Mouse (Mus musculus): ENCODE data around the gene Gpatch3.

The Gpatch3 gene

DNA sequence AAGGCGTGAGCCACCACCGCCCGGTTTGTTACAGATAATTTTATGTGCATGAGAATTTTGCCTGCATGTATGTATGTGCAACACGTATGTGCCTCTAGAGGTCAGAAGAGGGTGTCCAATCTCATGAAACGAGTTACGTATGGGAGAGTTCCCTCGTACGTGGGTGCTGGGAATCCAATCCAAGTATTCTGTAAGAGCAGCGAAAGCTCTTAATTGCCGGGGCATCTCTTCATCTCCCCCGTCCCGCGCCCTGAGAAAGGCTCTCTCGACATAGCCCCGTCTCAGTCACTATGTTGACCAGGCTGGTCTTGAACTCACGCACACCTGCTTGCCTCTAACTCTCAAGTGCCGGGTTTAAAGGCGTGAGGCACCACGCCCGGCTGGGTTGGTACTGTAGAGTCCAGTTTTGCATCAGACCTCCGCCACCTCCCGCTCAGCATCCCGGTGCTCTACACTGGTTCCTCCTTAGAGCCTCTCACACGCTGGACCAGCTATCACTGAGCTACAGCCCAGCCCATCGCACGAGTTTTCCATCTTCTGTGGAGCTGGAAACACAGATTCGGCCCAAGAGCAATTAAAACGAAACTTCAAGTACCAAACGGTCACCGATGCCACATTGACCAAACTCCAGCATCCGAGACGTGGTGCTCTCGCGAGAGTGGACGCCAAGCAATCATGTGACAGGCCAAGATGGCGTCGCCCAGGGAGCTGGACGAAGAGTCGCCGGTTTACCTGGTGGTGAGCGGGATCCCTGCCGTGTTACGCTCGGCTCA lies at the start of gene Gpatch3:
Gpatch3 (plus strand) TSS at position 676 of the 773 bp plus-strand sequence.
- peak; percentile 97 for DNase-seq (ENCODE audit: low spot score)

DNA sequence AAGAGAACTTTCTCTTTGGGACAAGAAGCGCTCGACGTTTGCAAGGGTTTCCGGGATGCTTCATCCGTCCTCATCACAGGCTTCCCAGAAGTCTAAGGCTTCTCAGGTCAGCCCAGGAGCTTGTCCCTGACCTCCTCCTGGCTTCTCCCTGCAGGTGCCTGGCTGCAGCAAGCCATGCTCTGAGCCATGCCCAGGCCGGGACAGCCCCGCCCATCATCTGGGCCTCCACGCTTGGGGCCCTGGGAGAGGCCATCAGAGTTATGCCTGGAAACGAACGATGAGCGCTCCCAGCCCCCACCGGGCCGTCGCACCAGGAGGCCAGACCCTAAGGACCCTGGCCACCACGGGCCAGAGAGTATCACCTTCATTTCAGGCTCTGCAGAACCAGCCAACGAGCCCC lies 46.8 kb upstream of the Gpatch3 start:
- no peak for DNase-seq (ENCODE audit: low spot score)

DNA sequence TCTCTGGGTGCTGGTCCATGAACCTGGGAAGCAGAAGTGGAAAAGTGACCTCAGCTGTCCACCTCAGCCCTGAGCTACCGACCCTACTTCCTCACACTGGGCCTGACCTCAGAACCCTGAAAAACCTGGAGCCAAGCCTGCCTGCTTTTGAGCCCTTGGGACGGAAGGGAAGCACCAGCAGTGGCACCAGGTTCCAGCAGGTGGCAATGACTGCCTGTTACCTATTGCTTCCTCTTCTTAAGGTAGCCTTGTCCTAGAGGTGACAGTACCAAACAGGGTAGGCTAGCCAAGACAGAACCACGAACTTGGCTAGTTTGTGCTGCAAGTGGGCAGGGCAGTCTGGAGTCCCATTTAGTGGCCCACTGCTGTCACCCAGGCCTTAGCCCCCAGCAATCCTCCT lies 41.8 kb upstream of the Gpatch3 start:
- no peak for DNase-seq (ENCODE audit: low spot score)

DNA sequence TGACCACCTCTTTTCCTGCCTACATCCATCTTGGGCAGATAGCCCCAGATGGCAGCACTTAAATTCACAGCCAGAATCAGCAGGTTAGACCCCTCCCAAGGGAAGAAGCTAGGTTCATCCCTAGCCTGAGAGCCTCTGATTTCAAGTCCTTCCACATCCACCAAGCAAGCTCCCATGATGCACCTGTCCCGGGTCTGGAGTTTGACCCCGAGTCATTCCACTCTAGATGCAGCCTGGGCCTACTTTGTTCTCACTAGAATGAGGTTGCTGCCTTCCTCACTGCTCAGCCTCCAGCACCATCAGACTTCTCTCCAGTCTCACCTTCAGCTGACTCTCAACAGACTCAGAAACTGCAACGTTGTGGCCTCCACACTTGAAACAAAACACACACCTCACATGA lies 38.5 kb upstream of the Gpatch3 start:
- no peak for DNase-seq (ENCODE audit: low spot score)

DNA sequence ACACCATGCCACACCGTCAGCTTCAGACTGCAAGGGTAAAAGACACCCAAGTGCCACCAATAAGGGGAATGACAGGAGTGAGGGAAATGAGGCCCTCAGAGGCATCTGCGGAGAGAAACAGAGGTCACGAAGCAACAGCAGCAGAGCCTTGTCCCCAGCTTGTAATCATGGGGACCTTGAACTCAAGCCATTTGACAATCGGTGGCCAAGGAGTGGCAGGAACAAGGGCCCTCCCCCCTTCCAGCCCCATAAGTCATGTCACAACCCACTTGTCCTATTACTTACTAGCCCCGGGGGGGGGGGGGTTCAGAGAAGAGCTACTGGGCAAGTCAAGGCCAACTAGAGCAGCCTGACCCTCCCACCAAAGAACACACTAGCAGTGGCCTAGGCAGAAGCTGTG lies 37.9 kb upstream of the Gpatch3 start:
- no peak for DNase-seq (ENCODE audit: low spot score)

DNA sequence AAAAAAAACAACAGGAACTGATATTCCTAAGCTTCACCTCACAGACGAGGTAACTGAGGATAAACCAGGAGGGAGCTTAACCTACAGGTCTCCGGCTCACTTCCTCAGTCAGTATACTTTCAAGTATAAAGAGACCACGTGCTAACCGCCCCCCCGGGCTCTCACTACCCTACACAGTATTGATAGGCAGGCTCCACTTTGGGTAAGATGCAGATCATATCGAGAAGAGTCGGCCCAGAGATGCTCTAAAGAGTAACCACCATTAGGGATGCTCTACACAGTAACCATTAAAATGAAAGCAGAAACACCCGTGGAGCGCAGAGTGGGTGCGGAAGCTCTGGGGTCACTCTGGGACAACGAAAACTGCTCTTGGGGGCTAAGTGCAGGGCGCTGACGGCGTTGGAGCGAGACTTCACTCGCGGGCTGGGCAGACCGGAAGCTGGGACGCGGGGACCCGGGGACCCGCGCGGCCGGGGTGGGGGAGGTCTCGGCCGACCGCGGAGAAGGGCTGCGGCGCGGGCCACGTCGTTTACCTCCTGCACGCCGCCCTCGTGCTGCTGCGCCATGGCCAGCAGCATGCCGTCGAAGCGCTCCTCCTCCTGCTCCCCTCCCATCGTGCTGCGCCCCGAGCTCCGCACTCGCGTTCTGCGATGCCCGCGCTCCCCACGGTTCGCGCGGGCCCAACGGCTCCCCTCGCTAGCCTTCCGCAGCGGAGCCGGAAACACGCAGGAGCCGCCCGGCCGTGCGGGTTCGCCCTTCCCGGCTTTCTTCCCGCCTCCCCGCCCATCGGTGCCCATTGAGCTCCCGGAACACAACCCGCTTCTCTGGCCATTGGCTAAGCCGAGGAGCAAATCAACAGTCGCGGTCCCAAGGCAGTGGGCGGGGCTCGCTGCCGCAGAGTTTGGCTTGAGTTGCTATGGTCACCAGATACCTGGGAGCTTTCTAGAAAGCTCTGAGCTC lies 29.0 kb upstream of the Gpatch3 start, which contains the start of gene Nudc:
Nudc (minus strand) TSS at position 725 of the 960 bp plus-strand sequence.
- peak; percentile 99 for DNase-seq (ENCODE audit: low spot score)

DNA sequence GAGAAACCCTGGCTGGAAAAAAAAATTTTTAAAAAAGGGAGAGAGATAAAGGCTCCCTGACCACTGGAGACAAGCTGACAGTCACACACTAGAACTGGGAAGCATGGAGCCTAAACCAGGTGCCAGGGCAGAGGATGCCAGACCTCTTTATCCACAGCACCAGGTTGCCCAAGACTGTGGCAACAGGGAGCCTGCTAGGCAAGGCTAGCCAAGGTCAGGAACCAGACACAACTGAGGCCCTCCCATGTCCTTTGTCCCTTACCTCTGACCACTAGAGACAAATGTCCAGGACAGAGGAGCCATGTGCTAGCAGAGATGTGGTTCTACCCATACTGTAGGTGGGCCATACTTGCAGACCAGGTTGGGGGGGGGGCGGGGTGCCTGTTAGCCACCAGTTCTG lies 22.5 kb upstream of the Gpatch3 start:
- no peak for DNase-seq (ENCODE audit: low spot score)

DNA sequence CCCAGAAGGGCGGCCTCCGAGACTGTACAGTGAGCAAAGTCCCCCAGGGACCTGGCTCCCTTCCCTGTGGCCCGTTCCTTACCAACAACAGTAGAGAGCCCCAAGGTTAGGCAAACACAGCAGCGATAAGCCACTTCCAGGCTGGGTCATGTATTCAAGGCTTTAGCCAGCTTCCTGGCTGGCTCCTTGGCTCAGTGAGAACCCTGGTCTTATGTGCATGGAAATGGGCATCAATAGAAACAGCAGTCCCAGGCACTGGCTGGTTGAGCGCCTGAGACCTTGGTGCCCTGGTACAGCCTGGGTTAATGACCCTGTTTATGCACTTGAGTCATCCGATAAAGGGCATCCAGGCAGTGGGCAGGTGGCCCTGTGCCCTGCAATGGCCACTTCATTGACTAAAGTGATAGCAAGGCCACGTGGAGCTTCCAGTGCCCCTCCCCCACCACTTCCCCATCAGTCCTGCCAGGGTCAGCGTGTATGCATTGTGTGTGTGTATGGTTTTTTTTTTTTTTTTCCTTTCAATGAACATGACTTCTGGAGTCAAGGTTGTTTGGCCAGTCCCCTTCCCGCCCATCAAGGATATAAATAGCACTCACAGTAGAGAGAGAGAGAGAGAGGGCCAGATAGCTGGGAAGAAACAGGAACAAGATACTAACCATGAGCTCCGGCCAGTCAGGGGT lies 21.6 kb upstream of the Gpatch3 start, which contains the start of gene Nr0b2:
Nr0b2 (plus strand) TSS at position 609 of the 680 bp plus-strand sequence.
- no peak for DNase-seq (ENCODE audit: low spot score)

DNA sequence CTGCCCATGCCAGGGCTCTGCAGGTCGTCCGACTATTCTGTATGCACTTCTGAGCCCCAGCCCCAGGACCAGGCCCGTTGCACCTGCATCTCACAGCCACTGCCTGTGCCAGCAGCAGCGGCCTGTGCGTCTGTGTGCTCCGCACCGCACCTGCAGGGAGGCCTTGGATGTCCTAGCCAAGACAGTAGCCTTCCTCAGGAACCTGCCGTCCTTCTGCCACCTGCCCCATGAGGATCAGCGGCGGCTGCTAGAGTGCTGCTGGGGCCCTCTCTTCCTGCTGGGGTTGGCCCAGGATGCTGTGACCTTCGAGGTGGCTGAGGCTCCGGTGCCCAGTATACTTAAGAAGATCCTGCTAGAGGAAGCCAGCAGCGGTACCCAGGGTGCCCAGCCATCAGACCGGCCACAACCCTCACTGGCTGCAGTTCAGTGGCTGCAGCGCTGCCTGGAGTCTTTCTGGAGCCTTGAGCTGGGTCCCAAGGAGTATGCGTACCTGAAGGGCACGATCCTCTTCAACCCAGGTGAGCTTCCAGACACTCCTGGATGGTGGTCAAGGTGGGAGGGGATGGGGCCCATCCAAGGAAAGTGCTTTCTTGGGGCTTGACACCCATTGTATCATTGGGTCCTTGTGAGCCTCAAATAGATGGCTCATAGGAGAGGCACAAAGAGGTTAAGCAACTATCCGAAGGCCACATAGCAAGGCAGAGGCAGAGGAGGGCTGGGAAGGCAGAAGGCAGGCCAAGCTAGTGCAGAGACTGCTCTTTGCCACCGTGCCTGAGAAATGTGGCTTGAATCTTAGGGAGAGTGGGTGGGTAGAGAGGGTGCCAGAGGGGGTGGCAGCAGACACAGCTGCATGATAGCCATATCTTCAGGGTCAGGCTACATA lies 20.9 kb upstream of the Gpatch3 start:
- DNase-seq (ENCODE audit: low spot score) = no peak

DNA sequence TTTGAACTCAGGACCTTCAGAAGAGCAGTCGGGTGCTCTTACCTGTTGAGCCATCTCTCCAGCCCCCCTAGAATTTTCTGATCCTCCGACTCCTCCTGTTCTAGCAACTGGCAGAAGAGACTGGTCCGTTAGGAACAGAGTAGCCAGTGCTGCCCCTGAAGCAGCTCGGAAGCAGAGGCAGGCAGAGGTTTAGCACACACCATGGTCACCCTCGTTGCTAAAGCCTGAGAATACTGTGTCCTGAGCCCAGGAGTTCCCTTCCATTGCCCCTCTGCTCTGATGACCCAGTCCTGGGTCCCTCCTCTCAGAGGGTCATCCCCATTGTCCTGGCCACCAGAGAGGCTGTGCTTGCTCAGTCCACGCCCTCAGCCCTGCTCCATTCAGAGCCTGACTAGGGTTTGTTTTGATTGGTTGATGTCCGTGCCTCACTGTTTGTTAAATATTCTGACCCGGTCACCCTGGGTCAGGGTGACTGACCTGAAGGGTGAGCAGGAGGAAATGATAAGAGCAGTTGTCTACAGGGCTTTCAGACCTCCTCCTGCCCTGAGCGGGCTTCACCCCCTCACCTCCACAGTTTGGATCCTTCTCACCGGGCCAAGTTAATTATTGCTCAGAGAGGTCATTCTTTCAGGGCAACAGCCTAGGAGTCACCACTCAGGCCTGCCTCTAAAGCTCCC lies 17.4 kb upstream of the Gpatch3 start:
- DNase-seq (ENCODE audit: low spot score) = peak; percentile 51

DNA sequence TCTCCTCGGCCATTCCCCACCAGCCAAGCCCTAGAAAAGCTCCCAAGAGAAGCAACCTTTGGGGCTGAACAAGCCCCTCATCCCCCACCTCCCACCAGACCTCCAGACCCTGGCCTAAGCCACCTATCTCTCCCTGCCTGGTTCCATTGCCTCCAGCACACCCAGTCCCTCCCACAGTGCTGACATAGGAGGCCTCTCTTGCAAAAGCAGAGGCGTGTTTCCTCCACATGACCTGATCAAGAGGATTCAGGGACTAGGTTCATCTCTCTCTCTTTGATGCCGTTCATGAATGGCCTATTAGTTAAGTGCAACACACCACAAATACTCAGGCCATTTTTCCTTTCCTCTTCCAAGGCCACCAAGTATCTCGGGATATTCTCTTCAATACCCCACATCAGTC lies 14.7 kb upstream of the Gpatch3 start:
- DNase-seq (ENCODE audit: low spot score) = no peak

DNA sequence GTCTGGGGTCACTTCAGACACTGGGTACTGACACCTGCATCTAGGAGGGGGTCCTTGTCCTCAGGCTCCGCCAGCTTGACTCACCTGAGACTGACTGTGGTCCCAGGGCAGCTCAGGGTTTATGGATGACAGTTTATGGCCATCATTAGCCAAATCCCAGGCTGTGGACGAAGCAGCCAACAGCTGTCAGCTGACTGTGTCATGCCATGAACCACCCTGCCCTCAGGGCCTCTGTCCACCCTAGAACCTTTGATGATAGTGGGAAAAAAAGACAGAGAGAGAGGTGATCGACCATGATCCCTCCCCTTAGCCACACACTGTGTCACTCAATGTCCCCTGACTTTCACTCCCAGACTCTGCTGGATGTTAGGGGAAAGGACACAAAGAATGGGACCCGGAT lies 12.9 kb upstream of the Gpatch3 start:
- DNase-seq (ENCODE audit: low spot score) = no peak

DNA sequence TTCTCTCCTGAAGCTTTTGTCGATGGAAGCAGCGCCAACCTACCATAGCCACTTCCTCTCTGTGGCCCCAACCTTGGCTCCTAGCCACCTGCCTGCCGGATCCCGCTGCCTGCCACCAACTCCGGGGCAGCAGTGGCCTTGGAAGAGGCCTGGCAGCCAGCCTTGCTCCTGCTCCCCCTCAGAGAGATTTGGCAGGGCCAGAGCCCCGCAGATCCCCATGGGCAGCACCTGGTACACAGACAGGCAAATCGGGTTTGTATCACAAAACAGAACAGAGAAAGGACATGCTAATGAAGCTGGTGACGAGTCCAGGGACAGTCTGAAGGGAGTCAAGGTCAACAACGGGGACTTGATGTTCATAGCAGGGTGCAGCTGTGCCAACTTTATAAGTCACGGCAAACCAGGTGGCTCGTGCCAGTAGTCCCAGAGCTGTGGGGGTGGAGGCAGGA lies 11.4 kb upstream of the Gpatch3 start:
- no peak for DNase-seq (ENCODE audit: low spot score)

DNA sequence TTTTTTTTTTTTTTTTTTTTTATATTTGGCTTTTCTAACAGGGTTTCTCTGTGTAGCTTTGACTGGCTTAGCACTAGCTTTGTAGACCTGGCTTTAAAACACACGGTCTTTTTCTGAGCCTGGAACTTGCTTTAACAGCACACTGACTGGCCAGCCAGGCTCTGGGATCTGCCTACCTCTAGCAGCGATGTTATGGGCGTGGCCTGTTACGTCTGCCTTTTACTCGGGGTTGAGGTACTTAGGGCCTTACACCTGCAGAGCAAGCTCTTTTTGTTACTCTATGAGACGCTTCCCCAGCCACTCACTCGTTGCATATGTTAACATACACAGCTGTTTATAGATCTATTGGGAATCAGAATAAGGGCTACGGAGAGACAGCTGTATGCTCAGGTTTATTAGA lies 7.3 kb upstream of the Gpatch3 start:
- DNase-seq (ENCODE audit: low spot score) = no peak

DNA sequence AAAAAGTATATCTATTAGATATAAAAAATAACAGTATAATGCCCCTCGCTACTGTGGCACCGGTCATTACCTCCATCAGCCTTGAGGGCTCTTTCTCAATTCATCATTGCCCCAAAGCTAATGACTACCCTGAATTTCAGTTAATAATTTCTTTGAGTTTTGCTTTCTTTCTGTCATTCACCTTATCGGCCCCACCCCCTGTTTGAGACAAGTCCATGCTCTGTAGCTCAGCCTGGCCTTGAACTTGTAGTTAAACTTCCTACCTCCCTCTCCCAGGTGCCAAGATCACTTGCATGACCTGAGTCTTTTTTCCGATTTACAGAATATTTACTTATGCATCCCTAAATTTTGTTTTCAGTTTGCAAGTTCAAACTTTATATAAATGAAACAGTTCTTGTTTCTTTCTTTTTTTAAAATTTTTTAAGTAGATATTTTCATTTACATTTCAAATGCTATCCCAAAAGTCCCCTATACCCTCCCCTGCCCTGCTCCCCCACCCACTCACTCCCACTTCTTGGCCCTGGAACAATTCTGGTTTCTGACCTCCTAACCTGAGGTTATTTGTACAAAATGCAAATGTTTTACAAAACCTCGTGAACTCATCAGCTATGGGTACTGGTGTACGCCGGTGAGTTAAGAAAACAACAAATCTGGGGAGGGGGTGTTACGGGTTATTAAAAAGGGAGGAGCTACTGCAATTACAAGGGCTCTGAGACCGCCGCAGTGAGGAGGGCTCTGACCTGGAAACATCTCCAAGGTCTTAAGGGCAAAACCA lies 5.1 kb upstream of the Gpatch3 start:
- no peak for DNase-seq (ENCODE audit: low spot score)

DNA sequence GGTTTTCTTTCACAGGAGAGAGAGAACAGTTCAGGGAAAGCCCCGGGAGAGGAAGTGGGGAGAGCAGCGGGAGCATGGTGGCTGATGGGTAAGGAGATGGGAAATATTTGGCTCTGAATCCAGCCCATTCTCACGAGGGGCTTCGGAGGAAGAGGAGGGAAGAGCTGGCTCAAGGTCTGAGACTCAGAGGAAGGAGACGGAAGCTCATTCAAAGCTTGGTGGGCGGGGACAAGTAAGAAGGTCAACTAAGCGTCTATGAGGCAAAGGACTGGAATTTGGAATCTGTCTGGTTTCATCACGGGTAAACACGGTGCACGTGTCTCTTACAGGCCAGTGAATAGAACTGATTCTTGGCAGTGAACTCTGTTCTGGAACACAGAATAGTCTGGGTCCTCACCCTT lies 4.5 kb upstream of the Gpatch3 start:
- DNase-seq (ENCODE audit: low spot score) = no peak

DNA sequence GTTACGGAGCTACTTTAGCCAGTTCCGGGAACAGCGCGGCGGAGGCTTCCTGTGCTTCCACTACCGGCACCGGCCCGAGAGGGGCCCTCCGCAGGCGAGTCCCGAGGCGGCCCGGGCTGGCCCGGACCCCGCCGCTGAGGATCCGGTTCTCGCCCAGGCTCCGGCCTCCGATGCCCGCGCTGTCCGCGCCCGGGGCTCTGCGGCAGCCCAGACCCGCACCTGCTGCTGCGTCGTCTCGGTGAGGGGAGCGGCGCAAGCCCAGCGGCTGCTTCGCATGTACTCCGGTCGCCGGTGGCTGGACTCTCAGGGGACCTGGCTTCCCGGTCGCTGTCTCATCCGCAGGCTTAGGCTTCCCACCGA lies 278 bp downstream of the Gpatch3 start:
- DNase-seq (ENCODE audit: low spot score) = no peak

DNA sequence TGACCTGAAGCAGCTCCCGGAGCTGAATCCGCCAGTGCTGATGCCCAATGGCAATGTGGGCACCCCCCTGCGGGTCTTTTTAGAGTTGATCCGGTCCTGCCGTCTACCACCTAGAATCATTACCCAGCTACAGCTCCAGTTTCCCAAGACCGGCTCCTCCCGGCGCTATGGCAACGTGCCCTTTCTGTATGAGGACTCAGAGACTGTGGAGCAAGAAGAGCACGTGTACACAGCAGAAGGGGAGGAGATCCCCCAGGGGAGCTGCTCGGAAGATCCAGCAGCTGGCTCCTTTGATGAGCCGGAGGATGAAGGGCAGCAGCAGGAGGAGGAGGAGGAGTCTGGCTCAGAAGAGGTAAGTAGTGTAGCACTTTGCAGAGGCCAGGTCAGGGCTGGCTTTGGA lies 3.4 kb downstream of the Gpatch3 start:
- no peak for DNase-seq (ENCODE audit: low spot score)

DNA sequence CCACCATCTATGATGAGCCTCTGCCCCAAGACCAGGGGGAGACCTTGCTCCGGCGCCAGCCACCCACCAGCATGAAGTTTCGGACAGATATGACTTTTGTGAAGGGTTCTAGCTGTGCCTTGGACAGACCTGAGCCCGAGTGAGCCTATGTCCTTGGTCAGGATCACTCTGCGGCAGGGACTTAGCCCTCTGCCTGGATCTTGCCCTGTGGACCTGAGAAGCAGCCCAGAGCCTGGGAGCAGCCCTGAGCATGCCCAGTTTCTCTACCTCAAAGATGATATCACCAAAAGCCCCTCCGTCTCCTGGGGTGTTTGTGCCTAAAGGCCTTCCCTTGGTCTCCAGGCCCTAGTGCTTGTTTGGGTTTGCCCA lies 9.1 kb downstream of the Gpatch3 start:
- DNase-seq (ENCODE audit: low spot score) = peak; percentile 6
